Mouse (Mus musculus): ENCODE data around the gene AW146154. TPM values are rescaled to one million over a fixed set of nuclear protein-coding genes. Genes with fewer than 3 reads are reported as not detected.

Gene AW146154
- polyA plus RNA-seq (2017; shearing (Covaris generic)) = 4.4 TPM

GRCm38 (mm10) chr7:41499389-41500049 is at the start of gene AW146154, which contains the start of gene Gm20449:
AW146154 (minus strand) TSS chr7:41499890.
Gm20449 (minus strand) TSS chr7:41499417.

GRCm38 (mm10) chr7:41448596-41448995 is 51.1 kb downstream of the AW146154 start, which contains the start of gene Vmn2r57:
Vmn2r57 (minus strand) TSS chr7:41448696.

Other genes starting within 250 kb of the AW146154 start
- 20.1 TPM for gene AI987944, start 106.5 kb downstream of the AW146154 start, polyA plus RNA-seq (2017; shearing (Covaris generic))
- not detected for gene Vmn2r57, start 51.2 kb downstream of the AW146154 start, polyA plus RNA-seq (2017; shearing (Covaris generic))
- not detected for gene Gm20449, start 473 bp downstream of the AW146154 start, polyA plus RNA-seq (2017; shearing (Covaris generic))
- not detected for gene Gm6871, start 73.8 kb upstream of the AW146154 start, polyA plus RNA-seq (2017; shearing (Covaris generic))
- 13.4 TPM for gene 2610021A01Rik, start 99.3 kb upstream of the AW146154 start, polyA plus RNA-seq (2017; shearing (Covaris generic))
- gene Zfp788, start 133.3 kb upstream of the AW146154 start, polyA plus RNA-seq (2017; shearing (Covaris generic)) = 10.8 TPM

Data from effector memory CD4-positive, alpha-beta T cell, adult 7 months (primary cell).